Mouse (Mus musculus) adipocyte (in vitro differentiated cells): ENCODE measurements around the gene Hk1.

Experiments
- DNase-seq: peaks from one replicate; pipeline ENCODE4 v3.0.0-alpha.2; 2016; ENCODE audit warnings: low spot score

Hk1 gene

GRCm38 (mm10) chr10:62319154-62319553, 60.6 kb downstream of the Hk1 start:
- no peak for DNase-seq

GRCm38 (mm10) chr10:62316467-62316866, 63.2 kb downstream of the Hk1 start:
- DNase-seq, result no peak

- DNase-seq, result no peak
Observed at GRCm38 (mm10) chr10:62313885-62314424, 65.8 kb downstream of the Hk1 start.

GRCm38 (mm10) chr10:62313140-62313539, 66.6 kb downstream of the Hk1 start:
- DNase-seq, result no peak

- peak; percentile 17 for DNase-seq
Observed at GRCm38 (mm10) chr10:62311464-62311863, 68.2 kb downstream of the Hk1 start.

GRCm38 (mm10) chr10:62310259-62311039, 69.3 kb downstream of the Hk1 start:
- no peak for DNase-seq

GRCm38 (mm10) chr10:62309593-62309992, 70.1 kb downstream of the Hk1 start:
- DNase-seq, result no peak

- DNase-seq, result no peak
Observed at GRCm38 (mm10) chr10:62308896-62309491, 70.7 kb downstream of the Hk1 start.

GRCm38 (mm10) chr10:62306483-62306882, 73.2 kb downstream of the Hk1 start:
- DNase-seq, result no peak

- DNase-seq, result peak; percentile 18
Observed at GRCm38 (mm10) chr10:62305090-62305489, 74.6 kb downstream of the Hk1 start.

- peak; percentile 80 for DNase-seq
Observed at GRCm38 (mm10) chr10:62300006-62300827, 79.5 kb downstream of the Hk1 start.

- no peak for DNase-seq
Observed at GRCm38 (mm10) chr10:62296086-62296872, 83.4 kb downstream of the Hk1 start.

GRCm38 (mm10) chr10:62294112-62294511, 85.6 kb downstream of the Hk1 start:
- DNase-seq, result peak; percentile 8

- no peak for DNase-seq
Observed at GRCm38 (mm10) chr10:62287460-62288124, 92.1 kb downstream of the Hk1 start.

- DNase-seq, result no peak
Observed at GRCm38 (mm10) chr10:62283206-62283792, 96.4 kb downstream of the Hk1 start.

- no peak for DNase-seq
Observed at GRCm38 (mm10) chr10:62282782-62283181, 96.9 kb downstream of the Hk1 start.

GRCm38 (mm10) chr10:62279671-62280070, 100.0 kb downstream of the Hk1 start:
- DNase-seq, result no peak

- DNase-seq, result no peak
Observed at GRCm38 (mm10) chr10:62279066-62279465, 100.6 kb downstream of the Hk1 start.

- no peak for DNase-seq
Observed at GRCm38 (mm10) chr10:62277499-62278293, 102.0 kb downstream of the Hk1 start.

- peak; percentile 85 for DNase-seq
Observed at GRCm38 (mm10) chr10:62275235-62275634, 104.5 kb downstream of the Hk1 start.
